Mouse (Mus musculus): ENCODE measurements around the gene Pex11a.

DNA sequence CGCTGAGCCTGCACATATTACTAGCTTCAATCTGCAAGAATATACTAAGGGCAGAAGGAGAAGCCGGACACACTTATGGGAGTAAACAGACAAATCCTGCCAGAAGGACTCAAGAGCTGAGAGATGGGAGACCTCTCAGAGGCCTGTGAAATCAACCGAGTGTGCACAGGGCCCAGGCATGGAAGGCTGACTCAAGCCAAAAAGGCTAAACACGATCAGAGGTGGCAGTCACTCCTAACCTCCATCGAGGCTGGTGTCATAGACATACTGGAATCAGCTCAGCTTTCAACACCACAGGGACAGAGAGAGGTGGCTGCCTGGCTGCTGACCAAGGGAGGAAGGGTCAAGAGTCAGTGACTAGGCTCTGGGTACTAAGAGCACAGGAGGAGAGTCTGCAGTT, 37.7 kb downstream of the Pex11a start:
- TF ChIP-seq POLR2A (IDR thresholded peaks at IDR 0.05; ENCODE audit: low read depth, low read length) (no peak), CTCF (IDR thresholded peaks at IDR 0.05; ENCODE audit: borderline replicate concordance, insufficient read depth, low read length) (no peak)
